Mouse (Mus musculus) layer of hippocampus, postnatal 10 days (tissue): ENCODE measurements around the gene Hoxd8. TPM values are rescaled to one million over a fixed set of nuclear protein-coding genes. Genes with fewer than 3 reads are reported as not detected.

Experiments used
- DNase-seq, 2 experiments: peaks; one replicate each; pipeline ENCODE4 v3.0.0; 2021; ENCODE audit warnings: low spot score in 2 of 2
- total RNA-seq, 2 experiments: library from RNA; stranded (reverse); gene quantifications; 2 replicates each; pipeline ENCODE4 v1.2.3; 2021

Hoxd8 gene
- total RNA-seq, 2 experiments from 2014 or later: 0.23 TPM; not detected in 1

GRCm38 (mm10) chr2:74733317-74733661, 28.9 kb downstream of the Hoxd8 start:
- DNase-seq: no peak

GRCm38 (mm10) chr2:74733765-74734164, 29.4 kb downstream of the Hoxd8 start:
- DNase-seq: no peak

- DNase-seq: no peak
Measured at GRCm38 (mm10) chr2:74734451-74734850, 30.0 kb downstream of the Hoxd8 start.

- DNase-seq: no peak
Measured at GRCm38 (mm10) chr2:74734996-74735811, 30.8 kb downstream of the Hoxd8 start.

- DNase-seq: peak in 1 of 2 experiments; percentile 3
Measured at GRCm38 (mm10) chr2:74735851-74736687, 31.7 kb downstream of the Hoxd8 start.

- DNase-seq: no peak
Measured at GRCm38 (mm10) chr2:74736688-74737577, 32.5 kb downstream of the Hoxd8 start.

GRCm38 (mm10) chr2:74737578-74738070, 33.2 kb downstream of the Hoxd8 start:
- no peak for DNase-seq

- no peak for DNase-seq
Measured at GRCm38 (mm10) chr2:74738623-74739475, 34.4 kb downstream of the Hoxd8 start.

GRCm38 (mm10) chr2:74739476-74739800, 35.0 kb downstream of the Hoxd8 start:
- no peak for DNase-seq

GRCm38 (mm10) chr2:74739869-74740268, 35.5 kb downstream of the Hoxd8 start:
- no peak for DNase-seq

- no peak for DNase-seq
Measured at GRCm38 (mm10) chr2:74740311-74741091, 36.1 kb downstream of the Hoxd8 start.

- no peak for DNase-seq
Measured at GRCm38 (mm10) chr2:74741252-74741978, 37.0 kb downstream of the Hoxd8 start.

GRCm38 (mm10) chr2:74741979-74742277, 37.5 kb downstream of the Hoxd8 start:
- DNase-seq: no peak

GRCm38 (mm10) chr2:74745540-74746297, 41.3 kb downstream of the Hoxd8 start:
- no peak for DNase-seq

- no peak for DNase-seq
Measured at GRCm38 (mm10) chr2:74746298-74746921, 42.0 kb downstream of the Hoxd8 start.

- DNase-seq: no peak
Measured at GRCm38 (mm10) chr2:74747006-74747405, 42.6 kb downstream of the Hoxd8 start.

GRCm38 (mm10) chr2:74747661-74748141, 43.3 kb downstream of the Hoxd8 start:
- DNase-seq: no peak
